Mouse (Mus musculus) T-helper 1 cell (primary cell): ENCODE data around the gene Alg2.

ENCODE experiments used
- in situ Hi-C: fragments of 300-600 bp; cut with MboI, MseI; formaldehyde crosslinking; loops from one replicate; pipeline ENCODE4 v1.15.1; 2025; ENCODE audit warnings: high pct_unique_total_duplicates

Gene Alg2

DNA sequence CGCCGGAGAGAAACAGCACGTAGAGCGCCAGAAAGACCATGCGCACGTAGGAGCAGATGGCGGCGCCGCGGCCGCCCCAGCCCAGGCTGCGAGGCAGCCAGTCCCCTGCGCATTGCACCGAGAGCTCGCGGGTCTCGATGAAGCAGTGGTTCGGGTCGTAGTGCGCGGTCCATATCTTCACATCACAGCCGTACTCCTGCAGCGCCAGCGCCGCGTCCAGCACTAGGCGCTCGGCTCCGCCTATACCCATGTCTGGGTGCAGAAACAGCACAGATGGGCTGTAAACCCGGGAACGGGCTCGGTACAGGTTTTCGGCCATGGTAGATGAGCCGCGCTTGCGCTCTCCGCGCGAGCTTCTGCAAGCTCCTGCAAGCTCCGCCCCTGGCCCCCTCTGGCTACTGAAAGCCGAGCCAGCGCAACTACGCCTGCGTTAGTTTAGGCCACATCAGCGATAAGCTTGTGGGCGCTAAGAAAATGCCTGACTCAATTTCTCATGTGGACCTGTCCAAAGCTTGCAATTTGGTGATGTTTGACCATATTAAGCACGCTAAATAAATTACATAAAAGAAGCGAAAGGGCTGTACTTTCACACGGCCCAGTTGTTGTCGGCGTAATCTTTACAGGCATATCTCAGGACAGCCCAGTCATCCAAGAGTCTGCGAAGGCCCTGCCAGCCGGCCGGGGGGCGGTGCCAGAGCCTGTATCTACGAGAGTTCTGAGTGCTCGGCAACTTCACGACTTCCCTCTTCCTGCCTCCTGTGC is at the start of gene Alg2, which contains the start of gene Sec61b:
Alg2 (minus strand) TSS at position 366 of the 762 bp plus-strand sequence.
Sec61b (plus strand) TSS at position 691 of the 762 bp plus-strand sequence.
- in situ Hi-C loops: no loop called here

DNA sequence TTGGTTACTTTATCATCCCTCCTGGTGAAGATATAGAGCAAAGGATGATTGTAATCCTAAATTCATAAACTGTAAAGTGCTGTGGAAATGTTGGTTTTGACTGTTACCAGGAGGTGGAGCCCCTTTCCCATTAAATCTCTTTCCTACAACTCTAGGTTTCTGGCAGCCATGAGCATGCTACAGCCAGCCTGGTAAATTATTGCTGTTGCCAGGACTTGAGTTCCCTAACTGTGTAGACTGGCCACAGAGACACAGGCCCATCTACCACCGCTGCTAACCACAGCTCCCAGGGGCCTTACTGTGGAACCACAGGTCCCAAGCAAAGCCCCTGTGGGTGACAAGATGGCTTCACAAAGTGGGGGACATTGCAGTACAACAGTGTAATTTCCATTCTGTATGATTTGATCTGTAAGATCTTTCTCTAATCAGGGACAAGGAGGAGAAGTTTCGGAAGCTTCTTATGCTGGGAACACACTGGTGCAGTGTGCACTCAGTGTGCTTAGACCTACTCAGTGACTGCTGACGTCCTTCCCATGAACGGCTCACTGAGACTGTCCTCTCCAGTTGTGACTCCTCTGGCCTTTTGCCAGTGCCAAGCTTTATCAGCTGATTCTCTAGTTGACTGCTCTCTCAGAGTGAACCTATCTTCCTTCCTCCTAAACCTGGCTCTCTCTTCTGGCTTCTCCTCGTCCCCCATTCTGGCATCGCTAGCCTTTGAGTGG is 47.9 kb upstream of the Alg2 start:
- in situ Hi-C loops: no loop called here

DNA sequence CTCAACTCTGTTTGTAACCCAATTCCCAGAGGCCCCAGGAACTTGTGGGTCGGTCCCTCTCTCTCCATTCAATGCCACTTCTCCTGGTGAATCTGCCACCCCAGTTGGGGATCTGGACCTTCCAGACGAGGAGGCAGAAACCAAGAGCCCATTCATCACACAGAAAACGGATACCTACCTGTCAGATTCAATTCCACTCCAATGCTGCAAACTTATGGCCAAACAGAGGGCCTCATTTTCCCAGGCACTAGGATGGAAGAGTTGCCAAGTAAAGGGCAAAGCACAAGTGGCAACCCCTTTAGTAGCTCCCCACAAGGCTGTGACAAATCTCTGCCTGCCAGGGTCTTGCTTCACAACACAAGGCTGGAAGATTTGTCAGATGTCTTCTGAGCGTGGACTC is 45.9 kb upstream of the Alg2 start:
- in situ Hi-C loops: no loop called here

DNA sequence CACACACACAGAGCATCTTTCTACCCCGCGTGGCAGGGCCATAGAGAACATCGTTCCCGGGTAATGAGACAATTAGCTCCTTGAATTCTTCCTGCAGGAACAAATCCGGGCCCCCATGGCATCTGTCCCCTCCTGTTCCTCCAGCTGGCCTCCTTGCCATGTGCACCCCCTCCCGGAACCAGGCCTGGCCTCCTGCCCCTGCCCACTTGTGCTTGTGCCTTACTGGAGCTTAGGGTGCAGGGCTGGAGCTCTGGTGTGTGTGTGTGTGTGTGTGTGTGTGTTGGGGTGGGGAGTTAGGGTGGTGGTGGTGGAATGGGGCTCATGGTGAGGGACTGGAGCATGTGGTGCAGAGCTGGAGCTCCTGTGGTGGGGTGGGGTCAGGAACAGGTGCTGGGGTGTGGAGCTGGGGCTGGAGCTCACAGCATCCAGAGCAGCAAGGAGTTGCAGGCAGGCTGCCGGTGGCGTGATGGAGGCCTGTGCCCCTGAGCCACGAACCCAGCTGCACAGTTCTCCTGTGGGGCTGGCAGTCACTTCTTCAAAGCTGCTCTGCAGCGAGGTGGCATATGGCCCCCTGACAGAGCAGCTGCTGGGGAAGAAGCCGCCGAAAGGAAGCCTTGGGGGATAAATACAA is 44.5 kb upstream of the Alg2 start:
- in situ Hi-C loops: no loop called here

DNA sequence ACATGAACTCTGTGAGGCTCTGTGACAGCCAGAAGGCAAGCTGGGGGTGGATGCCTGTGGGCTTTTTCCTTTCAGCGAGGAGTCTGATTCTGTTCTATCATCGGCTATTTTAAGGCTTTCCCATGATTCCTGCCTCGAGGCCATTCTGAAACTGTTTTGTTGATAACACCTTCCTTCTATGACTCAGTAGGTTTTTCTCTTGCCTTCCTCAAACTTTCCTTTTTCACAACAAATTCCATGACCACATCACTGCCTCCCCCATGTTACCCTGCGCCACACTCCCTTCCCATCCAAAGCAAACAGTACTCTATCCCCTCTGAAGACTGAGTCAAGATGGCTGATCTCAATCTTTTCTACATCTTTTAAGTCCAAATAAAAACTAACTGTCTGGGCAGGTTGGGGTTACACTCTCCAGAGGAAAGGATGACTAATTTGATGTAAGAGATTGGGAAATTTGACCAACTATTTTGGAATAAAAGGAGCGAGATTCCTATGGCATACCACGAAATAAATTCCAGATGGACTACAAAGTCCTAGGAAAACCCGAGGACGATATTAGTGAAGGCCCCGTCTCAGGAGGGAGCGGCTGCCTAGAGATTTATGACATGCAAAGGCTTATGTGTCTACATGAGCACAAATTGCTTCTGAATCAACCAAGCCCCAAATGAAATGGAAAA is 30.8 kb upstream of the Alg2 start:
- in situ Hi-C loops: no loop called here

DNA sequence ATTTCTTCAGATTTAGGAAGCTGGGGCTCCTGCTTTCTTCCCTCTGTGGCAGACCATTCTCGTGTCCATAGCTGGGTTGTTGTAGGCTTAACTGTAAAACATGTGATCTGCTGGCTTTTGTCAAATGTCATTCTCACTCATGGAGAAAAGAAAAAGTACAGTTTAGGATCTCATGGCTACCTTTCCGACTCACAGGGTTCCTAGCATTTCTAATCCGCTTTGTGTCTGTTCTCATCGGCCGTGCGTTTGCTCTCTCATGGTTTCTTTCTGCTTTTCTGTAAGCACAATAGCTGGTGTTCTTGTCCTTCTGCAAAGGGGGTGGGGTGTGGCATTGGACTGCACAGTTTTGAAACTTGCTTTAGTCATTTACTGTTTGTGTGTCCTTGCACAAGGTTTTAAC is 28.9 kb upstream of the Alg2 start:
- in situ Hi-C loops: no loop called here

DNA sequence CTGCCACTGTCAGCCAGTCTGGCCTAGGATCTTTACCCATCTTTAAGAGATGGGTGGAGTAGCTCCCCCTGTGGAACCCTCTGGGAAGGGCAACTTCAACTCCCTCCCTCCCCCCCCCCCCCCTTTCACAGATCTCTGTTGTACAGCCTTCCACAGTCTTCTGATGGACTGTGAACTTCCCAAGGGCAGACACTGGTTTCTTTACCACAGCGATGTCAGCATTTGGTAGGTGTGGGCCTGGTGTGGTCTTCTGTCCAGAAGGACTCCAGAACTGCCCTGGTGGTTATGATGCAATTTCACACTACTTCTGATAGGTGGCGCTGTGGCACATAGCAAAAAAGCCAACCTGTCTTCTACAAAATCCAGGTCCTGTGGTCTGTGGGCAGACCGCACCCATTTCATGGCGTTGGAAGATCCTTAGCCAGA is 28.4 kb upstream of the Alg2 start:
- in situ Hi-C loops: no loop called here

DNA sequence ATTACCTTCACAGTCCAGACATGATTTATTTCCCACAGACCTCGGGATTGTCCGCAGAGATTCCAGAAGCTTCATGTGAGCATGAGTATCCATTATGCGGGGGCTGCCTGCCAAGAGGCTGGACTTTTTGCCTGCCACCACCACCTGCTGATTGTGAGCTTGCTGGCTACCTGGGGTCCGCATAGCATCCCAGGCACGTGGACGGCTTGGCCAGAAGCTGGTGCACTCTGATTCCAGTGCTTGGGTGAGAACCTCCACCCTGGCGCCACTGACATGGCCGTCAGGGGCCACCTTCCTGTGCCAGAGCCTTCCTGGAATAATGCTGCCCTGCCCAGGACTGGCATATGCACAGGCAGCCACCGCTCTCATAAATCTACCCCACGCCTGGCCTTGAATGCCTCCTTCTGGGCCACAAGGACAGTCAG is 25.0 kb upstream of the Alg2 start:
- in situ Hi-C loops: no loop called here

DNA sequence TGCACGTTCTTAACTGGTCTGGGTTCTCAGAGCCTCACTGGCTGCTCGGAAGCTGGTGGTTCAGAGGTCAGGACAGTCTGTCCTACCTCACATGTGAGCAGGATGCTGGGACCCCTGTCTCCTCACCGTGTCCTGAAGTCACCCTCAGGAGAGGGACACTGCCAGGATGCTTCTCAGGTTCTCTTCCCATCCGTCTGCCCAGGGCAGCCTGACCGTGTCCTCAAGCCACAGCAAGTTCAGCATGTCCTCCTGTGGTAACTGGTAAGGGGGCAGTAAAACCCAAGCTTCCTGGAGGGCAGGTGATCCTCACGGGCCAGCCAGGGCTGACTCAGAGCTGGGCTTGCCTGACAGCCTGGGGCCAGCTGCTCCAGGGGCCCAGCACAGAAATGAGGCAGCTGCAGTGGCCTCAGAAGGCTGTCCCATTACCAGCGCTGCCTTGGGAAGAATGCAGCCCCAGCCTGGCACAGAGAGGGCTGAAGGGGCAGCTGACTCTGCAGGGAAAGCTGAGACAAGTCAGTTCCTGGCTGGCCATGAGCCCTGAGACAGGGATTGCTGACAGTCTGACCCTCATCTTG is 23.8 kb upstream of the Alg2 start:
- in situ Hi-C loops: no loop called here

DNA sequence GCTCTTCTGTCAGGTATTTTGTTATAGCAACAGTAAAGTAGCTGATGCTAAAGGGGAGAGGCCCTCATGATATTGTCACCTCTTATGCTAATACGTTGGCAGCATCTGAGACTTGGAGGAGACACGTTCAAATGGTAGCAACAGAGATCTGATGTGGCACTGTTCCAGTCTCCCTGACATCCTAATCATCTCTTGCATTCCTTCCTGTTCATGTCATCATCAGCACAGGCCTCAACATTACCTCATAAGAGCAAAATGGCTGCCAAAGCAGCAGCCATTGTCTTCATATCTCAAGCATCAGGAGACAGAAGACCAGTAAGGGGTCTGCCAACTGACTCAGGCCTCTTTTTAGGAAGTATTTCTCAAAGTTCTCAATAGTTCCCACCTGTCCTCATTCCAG is 20.6 kb upstream of the Alg2 start:
- in situ Hi-C loops: no loop called here

DNA sequence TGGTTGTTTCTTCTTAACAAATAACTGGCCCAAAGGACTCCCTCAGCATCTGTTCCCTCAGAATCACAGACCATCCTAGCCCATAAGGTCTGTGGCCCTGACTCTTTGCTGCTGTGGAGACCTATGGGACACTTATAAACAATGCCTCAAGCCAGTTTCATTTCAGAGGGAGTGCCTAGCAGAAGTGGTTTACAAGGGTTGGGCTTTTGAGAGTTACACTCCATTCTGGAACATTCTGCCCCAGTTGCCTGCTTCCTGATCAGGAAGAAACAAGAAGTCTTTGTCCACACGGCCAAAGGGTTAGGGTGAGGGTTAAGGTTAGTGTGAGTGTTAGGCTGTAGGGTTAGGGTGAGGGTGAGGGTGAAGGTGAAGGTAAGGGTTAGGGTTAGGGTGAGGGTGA is 20.0 kb upstream of the Alg2 start:
- in situ Hi-C loops: no loop called here

DNA sequence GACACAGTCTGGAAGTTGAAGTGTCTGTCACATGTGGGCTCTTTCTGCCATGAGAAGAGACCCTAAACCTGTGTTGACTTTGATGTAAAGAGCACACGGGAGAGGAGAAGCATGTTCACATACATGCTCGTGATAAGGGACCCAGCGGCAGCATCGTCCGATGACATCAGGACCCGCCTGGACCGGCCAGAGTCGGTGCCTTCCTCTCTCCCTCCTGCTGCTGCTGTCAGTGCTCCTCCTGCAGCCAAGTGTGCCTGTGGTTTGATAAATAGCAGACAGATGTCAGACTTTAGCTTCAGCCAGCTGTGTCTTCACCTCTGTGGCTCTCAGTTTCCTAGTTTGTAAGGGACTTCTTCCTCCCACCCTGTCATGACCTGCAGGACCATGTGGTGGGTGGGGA is 19.3 kb upstream of the Alg2 start:
- in situ Hi-C loops: no loop called here

DNA sequence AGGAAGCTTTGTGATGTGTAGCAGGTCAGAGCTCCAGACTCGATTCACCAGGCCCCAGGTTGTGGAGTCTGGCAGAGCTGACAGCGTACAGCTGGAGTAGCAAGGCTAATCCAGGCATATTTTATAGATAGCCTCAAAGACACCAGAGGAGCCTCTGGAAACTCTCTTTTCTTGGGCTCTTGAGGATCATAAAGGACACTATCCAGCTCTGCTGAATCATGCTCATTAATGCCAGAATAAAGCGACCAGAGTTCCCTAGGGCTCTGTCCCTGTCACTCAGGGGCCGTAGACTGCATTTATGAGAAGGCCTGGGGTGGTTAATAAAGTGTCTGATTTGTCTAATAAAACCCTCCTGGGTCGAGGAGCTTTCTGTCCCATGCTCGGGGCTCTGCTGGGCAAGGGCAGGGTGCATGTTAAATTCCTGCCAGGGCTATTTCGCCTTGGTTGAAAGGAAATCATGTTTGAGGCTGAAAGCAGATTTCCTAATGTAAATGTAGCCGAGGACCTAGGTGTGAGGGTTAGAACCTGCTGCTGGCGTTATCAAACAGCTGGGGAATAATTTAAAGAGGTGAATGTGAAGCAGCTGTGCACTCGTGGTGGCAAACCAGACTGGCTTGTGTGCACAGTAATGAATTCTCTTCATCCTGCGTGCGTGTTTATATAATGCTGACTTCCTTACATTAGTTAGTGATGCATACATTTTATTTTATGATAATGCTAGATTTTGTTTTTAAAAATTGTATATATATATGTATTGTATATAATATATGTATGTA is 18.4 kb upstream of the Alg2 start:
- in situ Hi-C loops: no loop called here

DNA sequence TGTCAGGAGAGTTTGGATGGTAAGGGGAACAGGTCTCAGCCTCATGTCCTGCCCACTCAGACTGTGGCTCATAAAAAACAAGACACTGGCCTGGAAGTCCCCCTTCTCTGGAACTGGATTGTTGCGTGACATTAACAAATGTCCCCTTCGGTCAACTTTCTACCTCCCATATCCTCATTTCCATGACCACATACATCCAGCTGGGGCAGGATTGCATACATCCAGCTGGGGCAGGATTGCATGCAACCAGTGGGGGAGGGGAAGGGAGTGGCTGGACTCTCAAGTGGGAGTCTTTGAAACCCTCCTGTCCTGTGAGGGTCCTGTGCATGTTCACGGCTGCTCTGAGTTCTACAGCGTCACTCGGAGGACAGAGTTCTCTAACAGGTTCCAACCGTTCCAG is 17.1 kb upstream of the Alg2 start:
- in situ Hi-C loops: no loop called here

DNA sequence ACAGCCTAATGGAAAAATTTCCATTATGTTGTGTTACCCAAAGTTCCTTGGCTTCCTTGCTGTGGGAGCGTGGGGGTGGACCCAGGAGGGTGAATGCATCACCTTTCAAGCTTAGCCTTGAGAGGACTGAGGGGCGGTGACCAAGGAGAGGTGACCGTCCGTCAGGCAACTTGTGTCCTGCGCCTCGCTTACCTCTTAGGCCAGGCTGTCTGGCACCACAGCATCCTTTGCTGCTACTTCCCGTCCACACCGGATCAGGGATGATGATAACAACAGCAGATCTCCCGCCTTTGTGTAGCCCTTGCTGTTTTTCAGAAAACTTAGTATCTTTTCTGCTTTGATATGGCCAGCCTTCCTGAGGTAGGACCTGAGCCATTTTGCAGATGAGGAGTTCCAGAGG is 6.4 kb upstream of the Alg2 start:
- in situ Hi-C loops: no loop called here

DNA sequence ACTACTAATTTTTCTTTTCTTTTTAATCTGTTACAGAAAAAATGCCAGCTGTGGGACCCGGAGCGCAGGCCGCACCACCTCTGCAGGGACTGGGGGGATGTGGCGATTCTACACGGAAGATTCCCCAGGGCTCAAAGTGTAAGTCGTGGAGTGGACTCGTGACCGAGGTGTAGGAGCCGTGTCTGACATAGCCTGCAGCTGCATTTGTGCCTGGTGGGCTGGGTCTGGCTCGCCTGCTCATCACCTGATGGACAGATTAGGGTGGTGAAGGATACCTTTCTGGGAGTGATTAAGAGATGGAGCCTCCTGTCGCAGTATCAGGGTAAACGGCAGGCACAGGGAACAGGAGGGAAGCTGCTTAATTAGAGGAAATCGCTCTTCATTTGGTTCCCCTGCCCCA is 6.0 kb upstream of the Alg2 start:
- in situ Hi-C loops: no loop called here

DNA sequence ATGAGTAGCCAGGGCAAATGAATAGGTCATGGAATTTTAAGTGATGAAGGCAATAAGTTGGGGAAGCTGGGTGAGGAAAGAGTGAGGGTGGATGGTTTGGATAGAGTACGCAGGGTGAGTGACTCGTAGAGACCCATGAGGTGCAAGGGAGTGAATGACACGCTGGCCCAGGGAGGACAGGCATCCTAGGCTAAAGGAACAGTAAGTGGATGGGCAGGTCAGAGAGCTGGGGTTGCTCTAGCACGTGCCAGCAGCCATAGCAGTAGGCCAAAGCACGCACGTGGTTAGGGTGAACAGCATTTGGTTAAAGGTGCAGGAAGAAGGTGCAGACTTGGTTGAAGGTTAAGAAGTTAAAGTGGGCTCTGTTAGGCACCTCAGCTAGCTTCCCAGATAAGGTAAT is 3.4 kb upstream of the Alg2 start:
- in situ Hi-C loops: no loop called here

DNA sequence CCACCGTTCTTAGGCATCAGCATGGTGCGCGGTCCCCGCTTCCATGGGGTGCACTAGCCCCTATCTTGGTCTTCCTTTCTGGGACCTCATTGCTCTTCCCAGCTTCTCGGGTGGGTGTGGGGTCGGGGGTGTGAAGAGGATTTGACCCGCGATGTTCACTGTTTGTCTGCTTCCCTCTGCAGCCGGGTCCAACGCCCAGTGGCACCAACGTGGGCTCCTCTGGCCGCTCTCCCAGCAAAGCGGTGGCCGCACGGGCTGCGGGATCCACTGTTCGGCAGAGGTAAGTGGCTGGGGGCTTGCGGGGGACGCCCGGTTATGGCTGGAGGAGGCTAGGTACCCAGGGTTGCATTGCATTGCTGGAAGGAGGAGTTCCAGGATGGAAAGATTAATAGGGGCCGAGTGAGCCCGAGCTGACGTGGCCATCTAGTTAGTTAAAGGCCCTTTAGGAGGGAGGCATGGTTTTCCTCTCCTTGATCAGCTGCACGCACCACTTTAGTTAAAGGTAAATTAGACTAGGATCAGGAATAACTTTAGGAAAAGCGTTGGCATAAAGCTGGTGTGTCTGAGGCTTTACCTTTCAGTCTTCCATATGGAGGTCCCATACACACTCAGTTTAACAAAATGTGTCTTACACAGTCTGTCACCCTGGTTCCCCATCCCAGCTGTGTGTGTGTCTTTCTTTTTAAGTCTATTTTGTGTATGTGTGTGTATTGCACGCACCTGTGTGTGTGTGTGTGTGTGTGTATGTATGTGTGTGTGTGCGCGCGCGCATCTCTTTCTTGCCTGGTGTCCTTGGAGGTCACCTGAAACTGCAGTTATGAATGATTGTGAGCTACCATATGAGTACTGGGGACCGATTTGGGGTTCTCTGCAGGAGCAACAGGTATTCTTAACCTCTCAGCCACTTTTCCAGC is 854 bp upstream of the Alg2 start:
- in situ Hi-C loops: no loop called here

DNA sequence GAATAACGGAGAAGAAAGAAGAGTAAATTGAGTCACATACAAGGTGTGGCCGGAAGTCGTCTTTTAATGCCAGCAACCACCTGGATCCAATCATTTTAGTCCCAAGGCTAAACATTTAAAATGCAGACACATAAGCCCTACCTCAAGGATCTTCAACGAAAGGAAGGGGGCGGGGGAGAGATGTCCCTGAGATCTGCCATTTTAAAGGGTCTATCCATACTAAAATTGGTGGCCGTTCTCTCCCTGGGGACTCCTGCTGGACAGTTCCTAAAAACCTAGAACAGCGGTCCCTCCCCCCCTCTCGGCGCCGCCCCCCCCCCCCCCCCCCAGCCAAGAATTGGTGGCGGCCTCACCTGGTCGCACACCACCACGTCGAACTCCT is 556 bp downstream of the Alg2 start:
- in situ Hi-C loops: no loop called here

DNA sequence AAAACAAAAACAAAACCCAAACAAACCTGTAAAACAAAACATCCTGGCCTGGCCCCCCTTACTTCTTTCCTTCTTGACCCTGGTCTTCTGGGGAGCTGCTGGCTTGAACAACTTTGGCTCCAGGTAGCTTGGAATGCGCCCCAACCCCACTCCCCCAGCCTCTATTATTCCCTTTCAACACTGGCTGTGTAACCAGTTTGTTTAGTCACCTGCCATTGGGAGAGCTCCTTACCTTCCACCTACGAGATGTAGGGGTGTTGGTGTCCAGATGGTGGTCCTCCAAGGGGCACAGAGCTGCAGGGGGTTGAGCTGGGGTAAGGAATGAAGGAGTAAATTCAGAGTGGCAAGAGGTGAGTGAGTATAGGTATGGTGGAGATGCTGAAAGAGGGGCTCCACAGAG is 6.9 kb downstream of the Alg2 start:
- in situ Hi-C loops: no loop called here
